Mouse (Mus musculus) thymus, postnatal 4 days (tissue): ENCODE measurements around the gene Smad3.

Experiments
- DNase-seq: peaks from one replicate; pipeline ENCODE4 v3.0.0; 2021

Gene Smad3

DNA sequence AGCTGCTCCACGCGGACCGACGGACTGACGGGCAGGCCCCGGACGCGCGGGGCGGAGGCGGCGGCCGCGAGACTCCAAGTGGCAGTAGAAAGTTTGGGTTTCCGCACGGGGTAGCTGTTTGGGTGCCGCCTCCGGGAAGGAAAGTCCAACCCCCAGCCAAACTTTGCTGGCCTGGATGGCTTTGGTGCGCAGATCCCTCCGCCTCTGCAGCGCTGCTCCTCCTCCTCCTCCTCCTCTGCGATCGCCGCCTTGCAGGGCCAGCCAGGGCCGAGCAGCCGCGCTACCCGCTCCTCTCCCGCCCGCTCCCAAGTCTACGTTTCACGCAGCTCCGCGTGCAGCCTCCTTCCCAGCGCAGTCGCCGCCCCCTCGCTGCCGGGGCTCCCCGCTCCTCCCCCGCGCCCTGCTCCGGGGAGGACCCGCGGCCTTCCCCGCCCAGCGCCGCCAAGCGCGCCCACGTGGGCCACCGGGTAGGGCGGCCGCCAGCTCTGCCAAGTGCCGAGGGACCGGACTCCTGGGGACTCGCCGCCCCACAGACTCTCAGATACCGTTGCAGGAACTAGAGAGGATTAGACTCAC is at the start of gene Smad3:
Gene Smad3 (minus strand): TSS at position 130 of the 576 bp plus-strand sequence.
- peak; percentile 91 for DNase-seq

DNA sequence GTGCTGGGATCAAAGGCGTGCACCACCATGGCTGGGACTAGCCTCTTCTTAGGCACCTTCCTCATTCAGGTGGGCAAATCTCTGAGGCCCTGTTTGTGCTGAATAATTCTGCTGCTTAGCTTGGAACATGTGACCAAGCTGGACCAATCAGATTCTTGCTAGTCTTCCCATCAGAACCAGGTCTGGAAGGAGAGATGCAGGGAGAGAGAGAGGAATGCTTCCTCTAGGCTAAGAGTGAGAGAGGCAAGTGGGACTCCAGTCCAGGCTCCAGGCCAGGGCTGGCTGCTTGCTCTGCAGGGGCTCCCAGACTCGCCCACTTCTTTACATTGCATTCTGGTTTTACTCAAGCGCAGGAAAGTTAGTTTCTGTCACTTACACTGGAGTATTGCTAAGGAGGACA is 47.1 kb upstream of the Smad3 start:
- DNase-seq: no peak

DNA sequence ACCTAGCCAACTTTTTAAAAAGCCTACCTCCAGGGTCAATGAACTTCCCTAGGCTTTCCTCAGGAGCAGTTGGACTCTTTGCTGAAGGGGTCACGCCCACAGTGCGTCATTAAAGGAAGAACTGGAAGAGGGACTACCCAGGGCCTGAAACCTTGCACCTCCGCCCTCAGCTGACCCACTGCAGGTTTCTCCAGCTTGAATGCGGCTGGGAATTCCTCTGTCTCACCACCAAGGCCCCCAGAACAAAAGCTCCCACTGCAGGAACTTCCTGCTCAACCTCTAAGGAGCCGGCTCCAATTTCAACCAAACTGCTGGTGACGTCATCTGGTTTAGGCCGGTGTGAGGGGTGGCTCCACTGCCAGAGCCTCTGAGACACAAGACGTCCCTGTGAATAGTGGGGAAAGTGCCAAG is 45.4 kb upstream of the Smad3 start:
- no peak for DNase-seq

- DNase-seq: no peak
Measured at GRCm38 (mm10) chr9:63802504-63802903, 44.7 kb upstream of the Smad3 start.

- DNase-seq: no peak
Measured at GRCm38 (mm10) chr9:63802080-63802479, 44.3 kb upstream of the Smad3 start.

- no peak for DNase-seq
Measured at GRCm38 (mm10) chr9:63796429-63796828, 38.6 kb upstream of the Smad3 start.

DNA sequence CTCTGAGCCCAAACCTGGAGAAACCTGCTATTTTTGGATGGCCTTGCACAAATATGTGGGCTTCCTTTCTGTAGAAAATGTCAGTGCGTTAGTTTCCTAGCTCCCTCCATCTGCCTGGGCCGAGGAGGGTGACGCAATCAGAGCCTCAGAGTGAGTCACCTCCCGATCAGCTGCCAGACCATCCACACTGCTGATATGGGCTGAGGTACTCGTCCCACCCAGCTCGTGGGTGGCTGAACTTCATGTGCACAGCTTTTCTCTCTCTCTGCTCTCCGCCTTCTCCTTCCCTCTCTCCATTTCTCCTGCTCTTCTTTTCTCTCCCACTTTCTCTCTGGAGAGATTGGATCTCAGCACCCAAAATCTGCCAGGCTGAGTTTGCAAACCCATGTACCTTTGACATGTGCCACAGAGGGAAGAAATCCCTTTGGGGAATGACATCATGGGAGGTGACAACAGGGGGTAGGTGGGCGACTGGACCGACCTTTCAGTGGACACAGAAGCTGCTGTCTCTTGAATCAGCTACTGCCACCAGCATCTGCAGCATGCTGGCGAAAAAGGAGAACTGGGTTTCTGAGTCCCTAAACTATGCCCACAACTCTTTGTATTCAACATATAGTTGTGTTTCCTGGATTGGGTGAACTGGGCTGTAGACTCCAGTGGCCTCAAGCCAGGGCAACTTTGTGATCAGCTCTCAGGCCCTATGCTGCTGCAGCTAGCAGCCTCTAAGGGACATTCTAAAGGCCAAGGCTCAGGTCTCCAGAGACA is 36.1 kb upstream of the Smad3 start:
- DNase-seq: no peak

GRCm38 (mm10) chr9:63791716-63792115 is 33.9 kb upstream of the Smad3 start:
- no peak for DNase-seq

DNA sequence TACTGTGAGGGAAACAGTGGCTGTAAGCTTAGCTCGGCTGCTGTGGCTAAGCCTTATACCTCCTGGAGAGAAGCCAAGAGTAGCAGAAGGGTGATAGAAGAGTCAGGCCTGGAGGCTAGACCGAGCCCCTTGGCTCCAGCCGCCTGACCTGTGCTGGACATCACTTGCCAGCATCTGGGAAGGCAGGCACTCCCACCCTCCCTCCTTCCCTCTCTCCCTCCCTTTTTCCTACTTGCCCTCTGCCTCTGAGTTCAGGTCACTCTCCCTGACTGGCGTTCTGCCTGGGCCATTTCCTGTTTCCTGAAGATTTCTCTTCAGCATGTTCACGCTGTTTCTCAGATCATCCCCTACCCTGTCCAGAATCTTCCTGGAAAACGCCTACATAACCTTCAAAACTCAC is 33.5 kb upstream of the Smad3 start:
- no peak for DNase-seq

- DNase-seq: no peak
Measured at GRCm38 (mm10) chr9:63790222-63790621, 32.4 kb upstream of the Smad3 start.

- no peak for DNase-seq
Measured at GRCm38 (mm10) chr9:63789386-63789785, 31.6 kb upstream of the Smad3 start.

DNA sequence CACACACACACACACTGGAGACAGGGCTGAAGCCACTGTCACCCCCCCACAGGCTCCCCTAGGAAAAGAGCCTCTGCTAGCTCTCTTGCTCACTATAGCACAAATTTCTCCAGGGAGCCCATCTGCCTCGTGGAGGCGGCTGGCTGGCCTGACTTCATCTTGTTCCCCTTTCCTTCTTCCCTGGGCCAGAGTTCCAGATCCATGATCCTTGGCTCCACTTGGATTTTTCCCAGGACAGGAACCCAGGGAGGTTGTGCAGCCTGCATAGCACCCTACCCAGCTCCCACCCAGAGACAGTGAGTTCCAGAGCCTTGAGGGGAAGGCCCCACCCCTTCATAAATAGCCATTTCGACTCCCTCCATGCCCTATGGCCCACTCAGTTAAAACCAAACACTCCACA is 29.8 kb upstream of the Smad3 start:
- no peak for DNase-seq

GRCm38 (mm10) chr9:63787086-63787485 is 29.3 kb upstream of the Smad3 start:
- no peak for DNase-seq

DNA sequence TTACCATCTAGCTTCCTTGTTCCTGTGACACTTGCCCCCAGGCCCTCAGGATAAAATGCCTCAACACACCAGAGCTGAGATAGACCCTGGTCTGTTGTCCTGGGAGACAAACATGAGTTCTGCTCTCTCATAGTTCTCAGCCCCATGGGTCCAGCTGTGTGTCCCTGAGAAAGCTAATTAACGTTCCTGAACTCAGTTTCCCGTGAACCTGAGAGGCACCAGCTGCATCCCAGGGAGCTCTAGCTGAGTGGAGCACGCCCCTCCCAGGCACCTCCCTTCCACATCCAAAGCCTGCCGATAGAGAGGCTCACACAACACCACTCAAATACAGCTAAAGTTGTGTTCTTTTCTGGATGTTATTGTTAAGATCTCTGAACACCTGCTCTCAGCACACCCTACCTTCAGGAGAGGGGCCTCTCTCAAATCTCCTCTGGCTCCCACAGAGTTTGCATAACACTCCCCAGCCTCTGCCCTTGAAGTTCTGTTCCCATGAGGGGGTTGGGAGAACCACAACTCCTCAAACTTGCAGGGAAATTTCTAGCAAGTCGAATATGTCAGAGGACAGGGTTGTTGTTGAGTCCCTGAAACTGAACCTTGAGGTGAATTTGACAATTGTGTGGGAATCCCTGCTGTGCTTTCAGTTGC is 28.4 kb upstream of the Smad3 start:
- no peak for DNase-seq

DNA sequence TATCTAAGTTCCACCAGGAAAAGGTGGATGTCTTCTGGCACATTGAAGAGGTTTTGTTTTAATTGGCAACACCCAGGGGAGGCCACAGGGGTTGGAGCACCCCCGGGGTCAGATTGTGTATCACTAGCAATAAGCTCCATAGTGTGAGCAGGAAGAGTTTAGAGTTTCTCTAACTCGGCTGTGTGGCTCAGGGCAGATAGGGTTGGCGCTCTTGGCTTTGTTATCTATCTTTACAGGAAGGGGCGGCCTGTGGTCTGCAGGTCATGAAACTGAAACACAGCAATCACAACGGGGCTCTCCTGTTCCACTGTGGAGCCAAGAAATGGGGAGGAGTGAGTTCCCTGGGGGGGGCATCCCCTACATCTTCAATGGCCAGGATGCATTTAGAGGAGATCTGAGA is 27.7 kb upstream of the Smad3 start:
- no peak for DNase-seq

DNA sequence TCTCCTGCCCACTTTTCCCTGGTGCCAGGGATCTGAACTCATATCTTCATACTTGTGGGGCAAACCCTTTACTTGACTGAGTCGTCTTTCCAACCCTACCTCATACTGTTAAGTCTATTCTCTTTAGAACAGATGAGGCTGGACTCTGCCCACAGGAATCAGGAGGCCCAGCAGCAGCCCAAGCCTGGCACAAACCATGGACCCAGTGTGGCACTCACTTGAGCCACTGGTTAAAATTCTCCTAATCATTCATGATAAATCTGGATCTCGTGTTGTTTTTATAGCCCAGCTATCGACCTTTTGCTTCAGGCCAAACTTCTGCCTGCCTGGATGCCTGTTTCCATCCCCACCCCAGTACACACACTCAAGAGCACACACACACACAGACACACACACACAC is 26.8 kb upstream of the Smad3 start:
- DNase-seq: no peak

GRCm38 (mm10) chr9:63782744-63783143 is 24.9 kb upstream of the Smad3 start:
- no peak for DNase-seq

GRCm38 (mm10) chr9:63781714-63782464 is 24.1 kb upstream of the Smad3 start:
- DNase-seq: no peak

GRCm38 (mm10) chr9:63779950-63780887 is 22.4 kb upstream of the Smad3 start:
- DNase-seq: no peak

GRCm38 (mm10) chr9:63776735-63777134 is 18.9 kb upstream of the Smad3 start:
- DNase-seq: no peak

DNA sequence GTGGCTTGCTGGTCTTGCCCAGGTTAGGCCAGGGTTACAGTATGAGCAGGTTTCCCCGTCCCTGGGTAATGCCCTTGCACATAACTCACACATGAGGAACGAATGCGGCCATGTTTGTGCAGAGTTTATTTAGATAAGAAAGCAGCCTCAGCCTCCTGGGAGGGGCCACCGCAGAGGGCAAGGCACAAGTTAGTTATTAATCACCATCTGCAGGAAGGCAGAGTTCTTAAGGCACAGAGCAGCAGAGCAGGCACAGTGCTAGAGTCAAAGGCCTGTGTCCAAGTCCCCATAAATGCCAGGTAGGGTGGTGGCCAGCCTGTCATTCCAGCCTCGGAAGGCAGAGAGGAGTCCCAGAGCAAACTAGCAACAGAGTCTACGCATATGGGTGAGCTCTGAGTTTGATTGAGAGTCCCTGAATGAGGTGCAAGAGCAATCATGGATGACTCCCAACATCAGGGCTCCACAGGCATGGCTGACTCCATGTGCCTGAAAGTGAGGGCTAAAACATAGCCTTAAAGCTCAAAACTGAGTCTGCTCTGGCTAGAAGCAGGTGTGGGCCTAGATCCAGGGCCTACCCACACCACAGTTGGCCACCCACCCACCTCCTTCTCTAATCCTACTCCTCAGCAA is 17.2 kb upstream of the Smad3 start:
- DNase-seq: no peak

- no peak for DNase-seq
Measured at GRCm38 (mm10) chr9:63772452-63772851, 14.7 kb upstream of the Smad3 start.
